Mouse (Mus musculus): ENCODE data around the gene Rtn3. TPM values are rescaled to one million over a fixed set of nuclear protein-coding genes. Genes with fewer than 3 reads are reported as not detected.

Gene Rtn3
- polyA plus RNA-seq, 1 experiment from 2014 or later, result 131 TPM

DNA sequence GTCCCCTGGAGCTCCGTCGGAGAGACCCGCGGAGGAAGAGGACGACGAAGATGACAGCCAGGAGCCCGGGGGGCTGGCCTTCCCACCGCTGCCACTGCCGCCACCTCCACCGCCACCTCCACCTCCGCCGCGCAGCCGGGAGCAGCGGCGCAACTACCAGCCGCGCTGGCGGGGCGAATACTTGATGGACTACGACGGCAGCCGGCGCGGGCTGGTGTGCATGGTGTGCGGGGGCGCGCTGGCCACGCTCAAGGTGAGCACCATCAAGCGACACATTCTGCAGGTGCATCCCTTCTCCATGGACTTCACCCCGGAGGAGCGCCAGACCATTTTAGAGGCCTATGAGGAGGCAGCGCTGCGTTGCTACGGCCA lies 60.4 kb downstream of the Rtn3 start:
- Histone ChIP-seq H3K36me3 (ENCODE audit: control insufficient read depth, insufficient read depth, low read length) (peaks cover 66% of the 10 kb centered on the region), H3K4me1 (ENCODE audit: control insufficient read depth, insufficient read depth, low read length) (peaks cover 56% of the 10 kb centered on the region), H3K4me3 (ENCODE audit: low read length) (peak overlapping the region; percentile 20), H3K27me3 (ENCODE audit: control insufficient read depth, insufficient read depth, low read length) (no peaks in the 10 kb centered on the region; the same call in 1 of the 2 replicates), H3K27ac (ENCODE audit: low read depth, low read length) (peak overlapping the region; percentile 59), H3K9ac (ENCODE audit: low read depth, low read length) (peak overlapping the region; percentile 46), H3K9me3 (ENCODE audit: control insufficient read depth, low read length) (no peaks in the 10 kb centered on the region), H3K4me2 (replicated peaks; ENCODE audit: low read depth, low read length) (peak overlapping the region; percentile 31)
- 9% methylated on average over 35 of the region's 35 CpGs for WGBS
- ATAC-seq (ENCODE audit: low FRiP score, low TSS enrichment), result peak; percentile 16; the same call in 1 of the 2 replicates

DNA sequence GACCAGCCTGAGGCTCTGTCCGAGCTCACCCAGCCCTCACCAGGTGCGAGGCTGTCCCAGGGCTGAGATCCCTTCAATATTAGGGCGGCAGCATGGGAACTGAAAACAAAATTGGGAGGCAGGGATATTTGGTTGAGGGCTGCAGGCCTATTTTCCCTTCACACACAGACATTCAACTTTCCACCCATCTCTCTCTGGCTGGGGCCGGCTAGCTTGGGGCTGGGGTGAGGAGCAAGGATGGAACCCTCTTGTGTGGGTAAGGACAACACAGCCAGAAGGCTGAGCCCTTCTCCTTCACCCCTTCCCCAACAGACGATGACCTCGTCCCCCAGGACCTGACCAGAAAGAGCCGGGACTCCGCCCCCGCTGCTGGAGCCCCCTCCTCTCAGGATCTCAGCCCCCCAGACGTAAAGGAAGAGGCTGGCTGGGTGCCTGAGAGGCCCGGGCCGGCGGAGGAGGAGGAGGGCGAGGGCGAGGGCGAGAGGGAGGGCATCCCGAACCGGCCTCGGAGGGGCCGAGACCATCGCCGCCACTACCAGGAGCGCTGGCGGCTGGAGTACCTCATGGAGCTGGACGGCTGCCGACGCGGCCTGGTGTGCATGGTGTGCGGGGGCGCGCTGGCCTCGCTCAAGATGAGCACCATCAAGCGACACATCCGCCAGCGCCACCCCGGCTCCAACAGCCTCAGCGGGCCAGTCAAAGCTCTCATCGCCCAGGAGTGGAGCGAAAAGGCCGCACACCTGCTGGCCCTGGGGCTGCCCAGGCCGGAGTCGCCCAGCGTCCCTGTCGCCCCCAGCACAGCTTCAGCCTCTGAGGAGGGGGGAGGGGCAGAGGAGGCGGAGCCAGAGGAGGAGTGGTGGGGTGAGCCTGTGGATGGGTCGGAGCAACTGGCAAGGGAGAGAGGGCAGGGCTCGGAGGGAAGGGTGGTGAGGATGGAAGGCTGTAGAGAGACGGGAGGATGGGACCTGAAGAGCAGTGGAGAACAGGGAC lies 61.2 kb downstream of the Rtn3 start:
- H3K36me3 ChIP-seq (ENCODE audit: control insufficient read depth, insufficient read depth, low read length), result peaks cover 59% of the 10 kb centered on the region
- ATAC-seq (ENCODE audit: low FRiP score, low TSS enrichment), result peak; percentile 17
- H3K4me1 ChIP-seq (ENCODE audit: control insufficient read depth, insufficient read depth, low read length), result peaks cover 56% of the 10 kb centered on the region
- peak overlapping the region; percentile 59 for H3K27ac ChIP-seq (ENCODE audit: low read depth, low read length)
- H3K9me3 ChIP-seq (ENCODE audit: control insufficient read depth, low read length), result no peaks in the 10 kb centered on the region
- peak overlapping the region; percentile 31 for H3K4me2 ChIP-seq (replicated peaks; ENCODE audit: low read depth, low read length)
- WGBS, result 8% methylated on average over 43 of the region's 48 CpGs
- no peaks in the 10 kb centered on the region; the same call in 1 of the 2 replicates for H3K27me3 ChIP-seq (ENCODE audit: control insufficient read depth, insufficient read depth, low read length)
- H3K9ac ChIP-seq (ENCODE audit: low read depth, low read length), result peak overlapping the region; percentile 46
- H3K4me3 ChIP-seq (ENCODE audit: low read length), result peak overlapping the region; percentile 20

DNA sequence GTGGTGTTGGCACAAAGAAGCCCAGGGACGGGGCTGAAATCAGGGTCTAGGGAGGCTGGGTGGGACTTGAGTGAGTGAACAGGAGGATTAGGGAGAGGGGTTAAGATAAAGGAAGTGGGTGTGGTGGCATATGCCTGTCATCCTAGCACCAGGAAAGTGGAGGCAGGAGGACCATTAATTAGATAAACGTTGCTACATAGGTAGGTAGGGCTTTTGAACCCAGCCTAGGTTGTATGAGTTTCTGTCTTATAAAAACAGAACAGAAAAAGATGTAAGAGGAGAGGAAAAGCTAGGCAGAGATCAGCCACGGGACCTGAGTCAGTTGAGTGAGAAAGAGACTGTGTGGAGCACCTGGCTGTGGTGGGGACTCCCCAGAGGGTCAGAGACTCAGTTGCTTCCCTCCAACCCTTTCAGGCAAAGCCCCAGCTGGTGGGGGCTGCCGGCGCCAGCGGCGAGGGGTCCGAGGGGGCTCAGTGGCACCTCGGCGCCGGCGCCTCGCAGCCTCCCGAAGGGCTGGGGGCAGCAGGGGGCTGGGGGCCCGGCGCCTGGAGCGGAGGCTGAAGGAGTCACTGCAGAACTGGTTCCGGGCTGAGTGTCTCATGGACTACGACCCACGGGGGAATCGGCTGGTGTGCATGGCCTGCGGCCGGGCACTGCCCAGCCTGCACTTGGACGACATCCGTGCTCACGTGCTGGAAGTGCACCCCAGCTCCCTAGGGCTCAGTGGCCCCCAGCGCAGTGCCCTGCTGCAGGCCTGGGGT lies 62.1 kb downstream of the Rtn3 start:
- H3K4me1 ChIP-seq (ENCODE audit: control insufficient read depth, insufficient read depth, low read length), result peaks cover 58% of the 10 kb centered on the region
- H3K27me3 ChIP-seq (ENCODE audit: control insufficient read depth, insufficient read depth, low read length), result no peaks in the 10 kb centered on the region; the same call in 1 of the 2 replicates
- H3K4me2 ChIP-seq (replicated peaks; ENCODE audit: low read depth, low read length), result no peak overlapping the region; the same call in 1 of the 2 replicates
- no peak overlapping the region; the same call in 1 of the 2 replicates for H3K4me3 ChIP-seq (ENCODE audit: low read length)
- H3K9ac ChIP-seq (ENCODE audit: low read depth, low read length), result peak overlapping the region; percentile 38
- ATAC-seq (ENCODE audit: low FRiP score, low TSS enrichment), result no peak
- no peaks in the 10 kb centered on the region for H3K9me3 ChIP-seq (ENCODE audit: control insufficient read depth, low read length)
- WGBS, result 57% methylated on average over 23 of the region's 27 CpGs
- peaks cover 52% of the 10 kb centered on the region for H3K36me3 ChIP-seq (ENCODE audit: control insufficient read depth, insufficient read depth, low read length)
- no peak overlapping the region for H3K27ac ChIP-seq (ENCODE audit: low read depth, low read length)

DNA sequence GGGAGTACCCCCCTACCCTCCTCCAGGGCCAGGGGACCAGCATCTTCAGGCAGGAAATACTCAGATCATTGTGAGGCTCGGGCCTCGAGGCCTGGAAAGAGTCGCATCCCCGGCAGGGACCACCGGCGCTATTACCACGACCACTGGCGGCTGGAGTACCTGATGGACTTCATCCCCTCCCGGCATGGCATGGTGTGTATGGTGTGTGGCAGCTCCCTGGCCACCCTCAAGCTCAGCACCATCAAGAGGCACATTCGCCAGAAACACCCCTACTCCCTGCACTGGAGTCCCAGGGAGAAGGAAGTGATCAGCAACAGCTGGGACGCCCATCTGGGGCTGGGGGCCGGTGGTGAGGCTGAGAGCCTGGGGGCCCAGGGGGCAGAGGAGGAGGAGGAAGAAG lies 63.0 kb downstream of the Rtn3 start:
- Histone ChIP-seq H3K27me3 (ENCODE audit: control insufficient read depth, insufficient read depth, low read length) (no peaks in the 10 kb centered on the region; the same call in 1 of the 2 replicates), H3K9ac (ENCODE audit: low read depth, low read length) (peak overlapping the region; percentile 38; the same call in 1 of the 2 replicates), H3K36me3 (ENCODE audit: control insufficient read depth, insufficient read depth, low read length) (peaks cover 49% of the 10 kb centered on the region), H3K9me3 (ENCODE audit: control insufficient read depth, low read length) (no peaks in the 10 kb centered on the region), H3K4me1 (ENCODE audit: control insufficient read depth, insufficient read depth, low read length) (peaks cover 60% of the 10 kb centered on the region), H3K4me3 (ENCODE audit: low read length) (no peak overlapping the region), H3K4me2 (replicated peaks; ENCODE audit: low read depth, low read length) (no peak overlapping the region), H3K27ac (ENCODE audit: low read depth, low read length) (no peak overlapping the region)
- ATAC-seq (ENCODE audit: low FRiP score, low TSS enrichment), result no peak
- 67% methylated on average over 12 of the region's 12 CpGs for WGBS

DNA sequence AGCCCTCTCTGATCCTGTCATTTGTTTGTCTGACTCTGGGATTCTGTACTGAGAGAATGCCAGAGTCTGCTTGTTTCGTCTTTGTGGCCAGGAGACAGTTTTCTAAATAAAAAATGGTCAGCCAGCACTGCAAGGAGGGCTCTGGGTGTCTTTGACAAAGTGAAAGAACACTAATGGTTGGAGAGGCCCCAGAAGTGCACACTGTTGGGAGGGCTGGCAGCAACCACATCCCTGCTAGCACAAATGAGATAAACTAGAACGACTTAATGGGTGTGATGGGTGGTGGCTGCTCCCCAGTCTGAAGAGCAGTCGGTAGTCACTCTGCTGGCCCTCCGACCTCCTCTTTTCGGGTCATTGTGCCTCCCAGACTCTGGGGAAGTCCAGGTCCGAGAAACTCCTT lies 63.9 kb downstream of the Rtn3 start:
- Histone ChIP-seq H3K9me3 (ENCODE audit: control insufficient read depth, low read length) (no peaks in the 10 kb centered on the region), H3K36me3 (ENCODE audit: control insufficient read depth, insufficient read depth, low read length) (peaks cover 40% of the 10 kb centered on the region), H3K4me1 (ENCODE audit: control insufficient read depth, insufficient read depth, low read length) (peaks cover 60% of the 10 kb centered on the region), H3K27ac (ENCODE audit: low read depth, low read length) (no peak overlapping the region), H3K27me3 (ENCODE audit: control insufficient read depth, insufficient read depth, low read length) (no peaks in the 10 kb centered on the region; the same call in 1 of the 2 replicates), H3K4me2 (replicated peaks; ENCODE audit: low read depth, low read length) (peak overlapping the region; percentile 79), H3K4me3 (ENCODE audit: low read length) (peak overlapping the region; percentile 64; the same call in 1 of the 2 replicates), H3K9ac (ENCODE audit: low read depth, low read length) (peak overlapping the region; percentile 38; the same call in 1 of the 2 replicates)
- no peak for ATAC-seq (ENCODE audit: low FRiP score, low TSS enrichment)
- WGBS, result 14% methylated on average over 6 of the region's 6 CpGs

DNA sequence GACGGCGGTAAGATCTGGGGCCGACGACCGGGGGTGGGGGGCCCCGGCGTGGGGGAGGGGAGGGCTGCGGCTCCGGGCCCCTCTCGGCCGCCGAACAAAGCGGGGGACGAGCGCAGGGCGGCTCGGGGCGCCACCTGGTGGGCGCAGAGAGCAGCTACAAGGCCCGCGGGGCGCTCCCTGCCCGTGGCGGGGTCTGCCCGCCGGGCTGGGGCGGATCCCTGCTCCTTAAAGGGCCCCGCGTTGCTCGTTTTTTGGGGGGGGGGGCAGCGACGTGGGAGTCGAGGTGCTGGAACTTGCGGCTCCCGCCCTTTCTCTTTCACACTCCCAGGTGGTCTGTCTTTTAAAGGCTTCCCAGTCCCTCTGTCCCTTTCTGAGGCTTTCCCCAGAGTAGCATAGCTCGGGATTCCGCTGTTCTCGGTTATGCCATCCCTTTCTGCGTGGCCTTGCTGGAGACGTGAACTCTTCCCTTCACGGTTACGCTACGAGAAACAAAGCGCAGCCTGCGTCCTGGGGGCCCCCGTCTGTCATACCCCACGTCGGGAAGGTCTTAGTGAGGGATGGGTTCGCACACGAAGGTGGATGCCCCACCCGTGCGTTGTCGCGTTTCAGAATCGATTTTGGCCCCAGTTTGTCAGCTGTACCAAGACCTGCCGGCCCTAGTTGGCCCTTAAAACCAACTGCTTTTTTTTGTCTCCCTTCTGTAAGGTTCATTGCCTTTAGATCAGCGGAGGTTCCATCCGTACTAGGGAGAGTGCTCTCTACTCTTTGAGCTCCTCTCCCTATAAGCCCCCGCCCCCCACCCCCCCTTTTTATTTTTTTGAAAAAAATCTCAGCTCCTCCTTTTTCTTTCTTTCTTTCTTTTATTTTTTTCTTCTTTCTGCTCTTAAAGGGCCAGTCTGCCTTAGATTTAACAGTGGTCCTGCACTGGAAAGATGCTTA lies 64.9 kb downstream of the Rtn3 start:
- peaks cover 53% of the 10 kb centered on the region for H3K4me1 ChIP-seq (ENCODE audit: control insufficient read depth, insufficient read depth, low read length)

DNA sequence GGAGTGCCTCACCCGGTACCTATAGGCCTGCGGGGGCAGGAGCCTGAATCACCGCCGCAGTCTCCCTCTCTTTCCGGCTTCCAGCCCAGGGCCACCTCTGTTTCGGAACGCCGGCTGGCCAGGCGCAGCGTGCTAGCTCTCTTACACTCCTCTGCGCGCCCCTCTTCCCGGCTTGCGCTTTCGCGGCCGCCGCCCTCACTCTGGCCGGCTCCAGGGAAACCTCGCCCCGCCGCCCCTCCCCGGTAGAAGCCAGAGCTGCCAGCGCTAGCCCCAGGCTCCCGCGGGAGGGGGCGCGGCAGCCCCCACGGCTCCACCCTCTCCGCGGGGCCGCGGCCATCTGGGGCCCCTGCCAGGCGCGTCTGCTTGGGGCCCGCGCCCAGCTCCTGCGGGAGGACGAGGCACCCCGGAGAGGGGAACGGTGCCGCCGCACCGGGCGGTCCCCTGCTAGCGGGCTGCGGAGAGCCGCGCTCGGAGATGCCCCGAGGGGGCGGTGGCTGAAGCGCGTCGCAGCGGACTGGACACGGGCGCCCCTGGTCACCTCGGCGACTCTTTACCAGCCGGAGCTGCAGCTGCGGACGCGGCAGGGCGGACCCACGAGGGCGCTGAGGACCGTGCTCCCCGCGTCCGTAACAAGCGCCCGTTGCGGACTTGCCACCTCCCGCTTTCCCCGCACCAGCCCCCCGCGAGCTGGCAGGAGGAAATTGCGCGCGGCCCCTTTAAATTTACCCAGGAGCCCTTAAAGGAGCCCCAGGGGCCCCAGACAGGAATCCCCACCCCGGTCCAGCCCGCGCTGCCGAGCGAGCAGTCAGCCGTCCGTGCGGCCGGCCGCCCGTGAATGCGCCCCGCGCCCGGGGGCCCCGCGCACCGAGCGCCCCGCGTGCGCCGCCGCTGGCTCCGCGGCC lies 66.0 kb downstream of the Rtn3 start, which contains the start of gene 2700081O15Rik:
TSS of gene 2700081O15Rik (plus strand) at position 792 of the 902 bp plus-strand sequence.
- Histone ChIP-seq H3K9ac (ENCODE audit: low read depth, low read length) (peak within 1 kb of the TSS; percentile 99), H3K36me3 (ENCODE audit: control insufficient read depth, insufficient read depth, low read length) (peaks cover 23% of the 10 kb centered on the region), H3K4me2 (replicated peaks; ENCODE audit: low read depth, low read length) (peak within 1 kb of the TSS; percentile 79), H3K27ac (ENCODE audit: low read depth, low read length) (peak within 1 kb of the TSS; percentile 94), H3K4me3 (ENCODE audit: low read length) (peak within 1 kb of the TSS; percentile 64), H3K9me3 (ENCODE audit: control insufficient read depth, low read length) (no peaks in the 10 kb centered on the region), H3K4me1 (ENCODE audit: control insufficient read depth, insufficient read depth, low read length) (peaks cover 42% of the 10 kb centered on the region), H3K27me3 (ENCODE audit: control insufficient read depth, insufficient read depth, low read length) (no peaks in the 10 kb centered on the region)
- under 1% methylated on average over 70 of the region's 107 CpGs for WGBS
- peak; percentile 68 for ATAC-seq (ENCODE audit: low FRiP score, low TSS enrichment)

More for the DNA sequence above, 64.9 kb downstream of the Rtn3 start:
- peak overlapping the region; percentile 64 for H3K4me3 ChIP-seq (ENCODE audit: low read length)
- no peaks in the 10 kb centered on the region for H3K9me3 ChIP-seq (ENCODE audit: control insufficient read depth, low read length)
- peak overlapping the region; percentile 99 for H3K9ac ChIP-seq (ENCODE audit: low read depth, low read length)
- peak; percentile 63 for ATAC-seq (ENCODE audit: low FRiP score, low TSS enrichment)
- H3K4me2 ChIP-seq (replicated peaks; ENCODE audit: low read depth, low read length), result peak overlapping the region; percentile 79
- H3K27me3 ChIP-seq (ENCODE audit: control insufficient read depth, insufficient read depth, low read length), result no peaks in the 10 kb centered on the region
- H3K27ac ChIP-seq (ENCODE audit: low read depth, low read length), result peak overlapping the region; percentile 81; the same call in 1 of the 2 replicates
- peaks cover 34% of the 10 kb centered on the region for H3K36me3 ChIP-seq (ENCODE audit: control insufficient read depth, insufficient read depth, low read length)
- 1% methylated on average over 53 of the region's 59 CpGs for WGBS

Measured in kidney, embryonic 14.5 days (tissue).